Mouse (Mus musculus): ENCODE measurements around the gene Ppp1r1a. TPM values are rescaled to one million over a fixed set of nuclear protein-coding genes. Genes with fewer than 3 reads are reported as not detected.

The Ppp1r1a gene
- polyA plus RNA-seq (2014; fragmentation: Nextera tagmentation; extraction: Ambion mirVana), result 110 and 146 TPM in 2 replicates

DNA sequence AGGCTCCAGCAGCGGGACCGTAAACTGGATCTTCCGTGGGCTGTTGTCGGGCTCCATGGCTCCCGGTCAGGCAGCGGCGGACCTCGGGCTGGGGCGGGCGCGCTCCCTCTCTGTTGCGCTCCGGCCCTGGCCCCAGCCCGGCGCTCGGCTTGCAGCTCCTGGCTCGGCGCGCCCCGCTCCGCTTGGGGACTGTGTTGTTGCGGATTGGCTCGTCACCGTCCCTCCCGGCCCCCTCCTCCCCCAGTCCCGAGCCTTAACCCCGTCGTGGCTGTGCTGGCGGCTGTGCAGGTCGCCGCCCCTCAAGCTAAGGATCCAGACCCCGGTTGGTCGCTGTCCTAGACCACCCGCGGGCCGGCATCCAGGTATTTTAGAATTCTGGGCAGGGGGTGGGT, at the start of gene Ppp1r1a:
Gene Ppp1r1a (minus strand): TSS at position 182 of the 392 bp plus-strand sequence.
- peaks cover 17% of the 10 kb centered on the region for H3K4me1 ChIP-seq (ENCODE audit: control insufficient read depth, insufficient read depth, low read length)
- WGBS, result under 1% methylated on average over 36 of the region's 36 CpGs
- DNase-seq, result peak; percentile 91
- peak within 1 kb of the TSS; percentile 85 for H3K4me2 ChIP-seq (ENCODE audit: low read length)
- peak within 1 kb of the TSS; percentile 77 for H3K9ac ChIP-seq (replicated peaks; ENCODE audit: low read length)
- H3K9me3 ChIP-seq (ENCODE audit: control insufficient read depth, low read length), result no peaks in the 10 kb centered on the region
- H3K27me3 ChIP-seq (ENCODE audit: control insufficient read depth, insufficient read depth, low read length), result no peaks in the 10 kb centered on the region
- peak within 1 kb of the TSS; percentile 73 for H3K27ac ChIP-seq (replicated peaks; ENCODE audit: low read depth, low read length)
- H3K36me3 ChIP-seq (ENCODE audit: control insufficient read depth, insufficient read depth, low read length), result peaks cover 3% of the 10 kb centered on the region; the same call in 1 of the 2 replicates
- H3K4me3 ChIP-seq (replicated peaks; ENCODE audit: low read depth, low read length), result peak within 1 kb of the TSS; percentile 81
- peak; percentile 88 for ATAC-seq (ENCODE audit: low FRiP score, low TSS enrichment)

DNA sequence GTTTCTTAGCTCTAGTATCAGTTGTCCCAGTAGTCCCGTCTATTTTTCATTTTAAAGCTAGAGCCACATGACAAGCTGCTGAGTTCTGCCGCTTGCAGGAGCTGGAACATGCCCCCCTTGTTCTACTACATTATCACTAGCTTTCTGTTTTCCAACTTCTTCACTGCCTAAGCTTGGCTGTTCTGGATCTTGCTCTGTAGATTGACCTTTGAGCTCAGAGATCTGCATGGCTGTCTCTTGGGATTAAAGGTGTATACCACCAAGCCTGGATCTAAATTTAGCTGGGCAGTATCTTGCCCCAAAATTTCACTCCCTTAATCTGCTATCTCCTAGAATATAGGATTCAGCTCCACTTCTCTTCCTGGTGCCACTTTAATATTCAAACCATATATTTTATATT, 48.1 kb upstream of the Ppp1r1a start:
- no peaks in the 10 kb centered on the region for H3K9me3 ChIP-seq (ENCODE audit: control insufficient read depth, low read length)
- H3K27me3 ChIP-seq (ENCODE audit: control insufficient read depth, insufficient read depth, low read length), result no peaks in the 10 kb centered on the region
- H3K36me3 ChIP-seq (ENCODE audit: control insufficient read depth, insufficient read depth, low read length), result no peaks in the 10 kb centered on the region
- H3K4me3 ChIP-seq (replicated peaks; ENCODE audit: low read depth, low read length), result no peak overlapping the region
- no peaks in the 10 kb centered on the region for H3K4me1 ChIP-seq (ENCODE audit: control insufficient read depth, insufficient read depth, low read length)
- 85% methylated on average over 2 of the region's 2 CpGs for WGBS
- H3K9ac ChIP-seq (replicated peaks; ENCODE audit: low read length), result no peak overlapping the region
- DNase-seq, result no peak
- H3K4me2 ChIP-seq (ENCODE audit: low read length), result no peak overlapping the region
- no peak overlapping the region for H3K27ac ChIP-seq (replicated peaks; ENCODE audit: low read depth, low read length)
- ATAC-seq (ENCODE audit: low FRiP score, low TSS enrichment), result no peak

DNA sequence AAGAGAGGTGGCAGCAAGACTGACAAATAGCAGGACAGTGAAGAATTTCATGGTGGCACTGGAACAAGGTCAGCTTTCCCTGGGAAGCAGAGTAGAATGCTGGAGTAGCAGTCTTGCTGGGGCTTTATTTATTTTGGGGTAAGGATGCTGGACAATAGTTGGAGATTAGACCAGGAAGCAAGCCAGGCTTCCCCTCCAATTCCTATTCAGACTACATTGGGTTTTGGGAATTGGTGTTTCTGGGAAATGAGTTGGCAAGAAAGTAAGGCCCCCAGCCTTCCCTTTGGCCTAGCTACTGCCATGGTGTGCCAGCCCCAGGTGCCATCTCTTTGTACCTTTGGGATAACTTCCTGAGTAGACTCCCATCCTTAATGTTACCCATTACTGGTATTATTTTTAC, 27.2 kb upstream of the Ppp1r1a start, which contains the start of gene Glycam1:
Gene Glycam1 (minus strand): TSS at position 101 of the 400 bp plus-strand sequence.
- Histone ChIP-seq H3K36me3 (ENCODE audit: control insufficient read depth, insufficient read depth, low read length) (no peaks in the 10 kb centered on the region), H3K27me3 (ENCODE audit: control insufficient read depth, insufficient read depth, low read length) (no peaks in the 10 kb centered on the region), H3K4me1 (ENCODE audit: control insufficient read depth, insufficient read depth, low read length) (no peaks in the 10 kb centered on the region), H3K9ac (replicated peaks; ENCODE audit: low read length) (no peak within 1 kb of the TSS), H3K27ac (replicated peaks; ENCODE audit: low read depth, low read length) (no peak within 1 kb of the TSS), H3K9me3 (ENCODE audit: control insufficient read depth, low read length) (no peaks in the 10 kb centered on the region), H3K4me2 (ENCODE audit: low read length) (no peak within 1 kb of the TSS), H3K4me3 (replicated peaks; ENCODE audit: low read depth, low read length) (no peak within 1 kb of the TSS)
- ATAC-seq (ENCODE audit: low FRiP score, low TSS enrichment) (no peak), DNase-seq (no peak)

DNA sequence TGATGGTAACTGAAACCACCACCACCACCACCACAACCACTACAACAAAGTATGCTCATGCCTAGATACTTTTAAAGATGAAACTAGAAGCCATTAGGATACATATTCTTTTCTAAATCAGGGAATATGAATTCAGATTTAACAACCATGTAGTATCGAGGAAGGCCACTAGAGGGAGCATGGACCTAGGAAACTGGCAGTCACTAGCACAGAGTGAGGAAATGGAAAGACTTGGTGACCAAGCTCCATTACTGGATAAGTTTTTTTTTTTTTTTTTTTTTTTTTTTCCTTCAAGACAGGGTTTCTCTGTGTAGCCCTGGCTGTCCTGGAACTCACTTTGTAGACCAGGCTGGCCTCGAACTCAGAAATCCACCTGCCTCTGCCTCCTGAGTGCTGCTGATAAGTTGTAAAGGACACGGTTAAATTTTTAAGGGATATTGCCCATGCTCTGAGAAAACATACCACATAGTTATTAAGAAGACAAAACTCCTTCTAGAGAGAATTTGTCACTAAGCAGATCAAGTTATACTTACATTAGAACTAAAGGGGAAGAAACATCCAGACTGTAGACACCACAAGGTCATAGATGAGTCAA, 14.4 kb upstream of the Ppp1r1a start:
- DNase-seq, result peak; percentile 89
- WGBS, result 46% methylated on average over 3 of the region's 3 CpGs
- no peaks in the 10 kb centered on the region for H3K4me1 ChIP-seq (ENCODE audit: control insufficient read depth, insufficient read depth, low read length)
- peak; percentile 53; the same call in 1 of the 2 replicates for ATAC-seq (ENCODE audit: low FRiP score, low TSS enrichment)
- no peak overlapping the region for H3K4me3 ChIP-seq (replicated peaks; ENCODE audit: low read depth, low read length)
- H3K9me3 ChIP-seq (ENCODE audit: control insufficient read depth, low read length), result no peaks in the 10 kb centered on the region; the same call in 1 of the 2 replicates
- no peak overlapping the region for H3K4me2 ChIP-seq (ENCODE audit: low read length)
- no peaks in the 10 kb centered on the region for H3K36me3 ChIP-seq (ENCODE audit: control insufficient read depth, insufficient read depth, low read length)
- no peaks in the 10 kb centered on the region for H3K27me3 ChIP-seq (ENCODE audit: control insufficient read depth, insufficient read depth, low read length)
- H3K27ac ChIP-seq (replicated peaks; ENCODE audit: low read depth, low read length), result no peak overlapping the region
- no peak overlapping the region for H3K9ac ChIP-seq (replicated peaks; ENCODE audit: low read length)

DNA sequence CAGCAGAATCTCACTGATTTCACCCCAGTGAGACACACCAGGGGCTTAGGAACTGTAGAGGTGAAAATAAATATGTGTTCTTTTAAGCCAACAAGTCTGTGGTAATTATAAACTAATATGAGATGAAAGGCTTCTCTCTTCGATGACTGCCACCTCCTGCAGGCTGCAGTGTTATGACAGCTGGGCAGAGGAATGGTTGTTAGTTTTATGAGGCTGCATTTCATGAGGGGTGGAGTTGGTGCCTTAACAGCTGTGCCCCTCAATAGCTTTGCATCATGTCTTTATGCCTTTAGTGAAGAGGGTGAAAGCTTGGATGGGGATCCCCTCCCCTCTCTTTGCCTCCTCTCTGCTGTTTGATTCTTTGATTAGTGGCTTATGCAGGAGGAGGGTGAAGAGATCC, 13.2 kb upstream of the Ppp1r1a start:
- no peaks in the 10 kb centered on the region; the same call in 1 of the 2 replicates for H3K9me3 ChIP-seq (ENCODE audit: control insufficient read depth, low read length)
- H3K36me3 ChIP-seq (ENCODE audit: control insufficient read depth, insufficient read depth, low read length), result no peaks in the 10 kb centered on the region
- WGBS, result 51% methylated on average over 1 of the region's 1 CpGs
- no peak overlapping the region for H3K9ac ChIP-seq (replicated peaks; ENCODE audit: low read length)
- DNase-seq (no peak), ATAC-seq (ENCODE audit: low FRiP score, low TSS enrichment) (no peak)
- no peak overlapping the region for H3K4me2 ChIP-seq (ENCODE audit: low read length)
- H3K27ac ChIP-seq (replicated peaks; ENCODE audit: low read depth, low read length), result no peak overlapping the region
- H3K4me1 ChIP-seq (ENCODE audit: control insufficient read depth, insufficient read depth, low read length), result no peaks in the 10 kb centered on the region
- no peaks in the 10 kb centered on the region for H3K27me3 ChIP-seq (ENCODE audit: control insufficient read depth, insufficient read depth, low read length)
- H3K4me3 ChIP-seq (replicated peaks; ENCODE audit: low read depth, low read length), result no peak overlapping the region

DNA sequence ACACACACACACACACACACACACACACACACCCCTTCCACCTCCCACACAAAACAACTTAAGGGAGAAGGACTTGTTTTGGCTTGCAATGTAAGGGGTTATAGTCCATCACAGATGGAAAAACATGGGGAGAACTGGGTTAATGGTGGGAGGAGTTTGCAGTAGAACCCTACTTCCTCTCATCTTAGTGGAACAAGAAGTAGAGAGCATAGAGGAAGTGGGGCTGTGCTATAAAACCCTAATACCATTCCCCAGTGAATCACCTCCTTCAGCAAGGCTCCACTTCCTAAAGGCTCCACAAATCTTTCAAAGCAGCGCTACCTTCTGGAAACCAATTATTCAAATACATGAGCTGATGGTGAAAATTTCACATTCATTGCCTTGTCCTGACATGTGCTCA, 11.7 kb upstream of the Ppp1r1a start:
- Histone ChIP-seq H3K9me3 (ENCODE audit: control insufficient read depth, low read length) (no peaks in the 10 kb centered on the region; the same call in 1 of the 2 replicates), H3K4me2 (ENCODE audit: low read length) (no peak overlapping the region), H3K36me3 (ENCODE audit: control insufficient read depth, insufficient read depth, low read length) (no peaks in the 10 kb centered on the region), H3K9ac (replicated peaks; ENCODE audit: low read length) (no peak overlapping the region), H3K4me3 (replicated peaks; ENCODE audit: low read depth, low read length) (no peak overlapping the region), H3K27me3 (ENCODE audit: control insufficient read depth, insufficient read depth, low read length) (no peaks in the 10 kb centered on the region), H3K4me1 (ENCODE audit: control insufficient read depth, insufficient read depth, low read length) (no peaks in the 10 kb centered on the region), H3K27ac (replicated peaks; ENCODE audit: low read depth, low read length) (no peak overlapping the region)
- 91% methylated on average over 1 of the region's 1 CpGs for WGBS
- no peak for ATAC-seq (ENCODE audit: low FRiP score, low TSS enrichment)
- no peak for DNase-seq

DNA sequence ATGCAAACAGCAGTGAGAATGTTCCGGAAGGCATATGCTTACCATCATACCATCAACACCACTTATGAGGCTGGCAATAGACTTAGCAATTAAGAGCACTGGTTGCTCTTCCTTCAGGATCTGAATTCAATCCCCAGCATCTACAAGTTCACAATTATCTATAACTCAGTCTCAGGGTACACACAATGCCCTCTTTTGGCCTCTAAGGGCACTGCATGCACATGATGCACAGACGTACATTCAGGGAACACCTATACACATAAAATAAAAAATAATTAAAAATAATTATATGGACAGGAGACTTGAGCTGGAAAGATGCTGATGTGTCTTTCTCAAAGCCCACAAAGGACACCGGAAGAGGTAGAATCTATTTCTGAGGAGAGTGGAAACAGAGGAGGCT, 10.2 kb upstream of the Ppp1r1a start:
- Histone ChIP-seq H3K4me1 (ENCODE audit: control insufficient read depth, insufficient read depth, low read length) (no peaks in the 10 kb centered on the region), H3K9me3 (ENCODE audit: control insufficient read depth, low read length) (no peaks in the 10 kb centered on the region), H3K27me3 (ENCODE audit: control insufficient read depth, insufficient read depth, low read length) (no peaks in the 10 kb centered on the region), H3K9ac (replicated peaks; ENCODE audit: low read length) (no peak overlapping the region), H3K36me3 (ENCODE audit: control insufficient read depth, insufficient read depth, low read length) (no peaks in the 10 kb centered on the region), H3K4me2 (ENCODE audit: low read length) (no peak overlapping the region), H3K27ac (replicated peaks; ENCODE audit: low read depth, low read length) (no peak overlapping the region), H3K4me3 (replicated peaks; ENCODE audit: low read depth, low read length) (no peak overlapping the region)
- no peak for DNase-seq
- WGBS, result 88% methylated on average over 3 of the region's 3 CpGs
- ATAC-seq (ENCODE audit: low FRiP score, low TSS enrichment), result no peak

DNA sequence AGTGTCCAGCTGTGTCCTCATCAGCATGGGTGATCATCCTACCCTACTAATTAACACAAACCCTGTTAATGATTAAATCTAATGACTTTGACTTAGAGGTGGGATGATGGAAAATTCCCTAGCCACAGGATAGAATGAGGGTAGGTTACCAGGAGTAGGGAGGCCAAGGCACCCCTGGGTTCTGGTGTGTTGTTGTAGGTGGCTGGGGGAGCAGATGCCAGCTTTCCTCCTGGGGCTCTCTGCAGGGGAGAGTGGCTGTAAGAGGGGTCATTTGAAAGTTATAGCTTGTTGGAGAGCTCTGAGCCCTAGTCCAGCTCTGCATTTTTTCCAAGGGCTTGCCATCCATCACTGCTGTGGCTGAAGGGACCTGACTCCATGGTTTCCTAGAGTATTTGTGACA, 4.7 kb upstream of the Ppp1r1a start:
- no peaks in the 10 kb centered on the region for H3K27me3 ChIP-seq (ENCODE audit: control insufficient read depth, insufficient read depth, low read length)
- H3K36me3 ChIP-seq (ENCODE audit: control insufficient read depth, insufficient read depth, low read length), result no peaks in the 10 kb centered on the region
- no peak overlapping the region for H3K4me3 ChIP-seq (replicated peaks; ENCODE audit: low read depth, low read length)
- no peak overlapping the region for H3K27ac ChIP-seq (replicated peaks; ENCODE audit: low read depth, low read length)
- H3K9ac ChIP-seq (replicated peaks; ENCODE audit: low read length), result no peak overlapping the region
- no peak for ATAC-seq (ENCODE audit: low FRiP score, low TSS enrichment)
- DNase-seq, result no peak
- H3K4me2 ChIP-seq (ENCODE audit: low read length), result no peak overlapping the region
- H3K4me1 ChIP-seq (ENCODE audit: control insufficient read depth, insufficient read depth, low read length), result 0 out of 2 replicates have a peak, but pooled peaks cover 6% of the 10 kb centered on the region
- H3K9me3 ChIP-seq (ENCODE audit: control insufficient read depth, low read length), result no peaks in the 10 kb centered on the region

DNA sequence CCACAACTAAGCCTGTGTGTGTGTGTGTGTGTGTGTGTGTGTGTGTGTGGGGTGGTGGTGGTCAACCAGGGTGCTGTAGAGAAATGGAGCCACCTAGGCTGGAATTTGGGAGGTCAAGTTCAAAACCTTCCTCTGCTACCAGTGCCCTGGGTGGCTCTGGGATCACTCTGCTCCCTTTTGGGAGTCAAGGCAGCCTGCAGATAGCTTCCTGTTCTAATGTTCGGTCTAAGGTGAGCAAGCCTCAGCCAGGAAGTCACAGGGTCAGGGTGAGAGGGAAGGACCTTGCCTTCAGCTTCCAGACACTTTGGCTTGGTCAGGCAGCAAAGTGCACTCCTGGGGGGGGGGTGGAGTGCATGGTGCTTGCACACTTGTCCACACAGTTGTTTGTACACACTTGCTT, 2.8 kb upstream of the Ppp1r1a start:
- 86% methylated on average over 1 of the region's 1 CpGs for WGBS
- H3K36me3 ChIP-seq (ENCODE audit: control insufficient read depth, insufficient read depth, low read length), result no peaks in the 10 kb centered on the region

More for the DNA sequence above, 2.8 kb upstream of the Ppp1r1a start:
- Histone ChIP-seq H3K27me3 (ENCODE audit: control insufficient read depth, insufficient read depth, low read length) (no peaks in the 10 kb centered on the region), H3K4me3 (replicated peaks; ENCODE audit: low read depth, low read length) (no peak overlapping the region), H3K4me2 (ENCODE audit: low read length) (no peak overlapping the region), H3K27ac (replicated peaks; ENCODE audit: low read depth, low read length) (no peak overlapping the region), H3K4me1 (ENCODE audit: control insufficient read depth, insufficient read depth, low read length) (peaks cover 14% of the 10 kb centered on the region), H3K9ac (replicated peaks; ENCODE audit: low read length) (no peak overlapping the region), H3K9me3 (ENCODE audit: control insufficient read depth, low read length) (no peaks in the 10 kb centered on the region)
- DNase-seq, result no peak
- no peak for ATAC-seq (ENCODE audit: low FRiP score, low TSS enrichment)
